In the genomic region with DNA sequence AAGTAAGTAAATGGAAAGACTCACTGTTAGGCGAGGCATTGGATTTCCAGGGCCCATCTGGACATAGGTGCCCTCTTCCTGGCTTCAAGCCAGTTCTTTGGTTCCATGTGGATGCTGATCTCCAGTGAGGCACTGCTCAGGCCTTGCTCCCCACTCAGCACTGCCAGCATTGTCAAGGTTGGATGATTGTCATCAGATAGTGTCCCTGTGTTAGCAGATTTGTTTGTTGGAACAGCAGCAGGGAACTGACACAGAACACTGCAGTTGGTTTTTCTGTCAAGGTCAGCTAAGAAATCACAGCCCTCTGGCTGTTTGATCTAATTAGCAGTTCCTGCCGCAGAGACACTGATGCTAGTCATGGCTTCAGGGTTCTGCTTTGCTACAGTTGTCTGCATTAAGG, we compare ENCODE assay signal across 23 mouse cellular contexts. TPM values are rescaled to one million over a fixed set of nuclear protein-coding genes. Genes with fewer than 3 reads are reported as not detected.
A peak's percentile ranks its signal among the peaks of the same experiment; 100 is the strongest.
DNase-seq lines count a peak whose midpoint lies in the region; ATAC-seq and TF ChIP-seq lines count a peak whose summit lies in the region.
"Had no signal": no experiment of that assay in that cellular context is flagged by ENCODE, and none has a peak within 500 bp of the region (broad histone marks: within the 10 kb centered on the region; RNA-seq: fewer than 3 reads in every experiment).

No protein-coding gene starts in this region.

- TF ChIP-seq POLR2A in cerebellum, adult 2 months (IDR thresholded peaks at IDR 0.05; ENCODE audit: borderline replicate concordance, insufficient read depth, low read length) = no peak
- no peak for TF ChIP-seq POLR2A in heart, adult 2 months (IDR thresholded peaks at IDR 0.05; ENCODE audit: insufficient read depth, low read depth, low read length)

- H3K36me3 ChIP-seq in kidney, postnatal 0 days (ENCODE audit: insufficient read depth, low read length) = peaks cover 47% of the 10 kb centered on the region
- no peaks in the 10 kb centered on the region for H3K36me3 ChIP-seq in heart, adult 2 months (ENCODE audit: control insufficient read depth, insufficient read depth, low read length)

- ATAC-seq in kidney, postnatal 0 days (replicated peaks; ENCODE audit: low FRiP score, low read depth) = 0 out of 2 replicates have a peak, but pooled peaks have one; percentile 25
- ATAC-seq: intestine, postnatal 0 days; midbrain, embryonic 15.5 days had no signal

- H3K27me3 ChIP-seq in kidney, postnatal 0 days (ENCODE audit: insufficient read depth, low read length) = no peaks in the 10 kb centered on the region
- no peaks in the 10 kb centered on the region for H3K27me3 ChIP-seq in cerebellum, adult 2 months (ENCODE audit: control insufficient read depth, insufficient read depth, low read length)
- H3K27me3 ChIP-seq in heart, adult 2 months (ENCODE audit: control insufficient read depth, insufficient read depth, low read length) = no peaks in the 10 kb centered on the region
- H3K27me3 ChIP-seq: embryonic facial prominence, embryonic 13.5 days; forebrain, embryonic 12.5 days; heart, embryonic 15.5 days; midbrain, embryonic 15.5 days; neural tube, embryonic 13.5 days had no signal

- 76% methylated on average over 2 of the region's 2 CpGs for WGBS in kidney, postnatal 0 days
- 31% methylated on average over 2 of the region's 2 CpGs for WGBS in cerebellum, adult 2 months
- 90% methylated on average over 2 of the region's 2 CpGs for WGBS in heart, adult 2 months

- no peaks in the 10 kb centered on the region for H3K4me1 ChIP-seq in kidney, postnatal 0 days (replicated peaks; ENCODE audit: insufficient read depth, low read length)
- H3K4me1 ChIP-seq in cerebellum, adult 2 months (ENCODE audit: control insufficient read depth, insufficient read depth, low read length) = no peaks in the 10 kb centered on the region; the same call in 1 of the 2 replicates
- no peaks in the 10 kb centered on the region for H3K4me1 ChIP-seq in heart, adult 2 months (ENCODE audit: control insufficient read depth, insufficient read depth, low read length)
- H3K4me1 ChIP-seq: embryonic facial prominence, embryonic 13.5 days; forebrain, embryonic 12.5 days; heart, embryonic 15.5 days; midbrain, embryonic 15.5 days; neural tube, embryonic 13.5 days had no signal

- H3K9ac ChIP-seq in kidney, postnatal 0 days (ENCODE audit: low read depth, low read length) = no peak overlapping the region
- no peak overlapping the region for H3K9ac ChIP-seq in heart, adult 2 months (ENCODE audit: low read depth, low read length)
- H3K9ac ChIP-seq: embryonic facial prominence, embryonic 13.5 days; forebrain, embryonic 12.5 days; heart, embryonic 15.5 days; midbrain, embryonic 15.5 days; neural tube, embryonic 13.5 days had no signal

- no peak for TF ChIP-seq EP300 in heart, adult 2 months (IDR thresholded peaks at IDR 0.05; ENCODE audit: insufficient read depth, low read depth, low read length)

- H3K9me3 ChIP-seq in kidney, postnatal 0 days (replicated peaks; ENCODE audit: low read length) = no peaks in the 10 kb centered on the region
- H3K9me3 ChIP-seq: embryonic facial prominence, embryonic 13.5 days; forebrain, embryonic 12.5 days; heart, embryonic 15.5 days; midbrain, embryonic 15.5 days; neural tube, embryonic 13.5 days had no signal

- intact Hi-C loops in heart, adult 2 months (cut with DNase I) = no loop called here

- no peak overlapping the region for H3K27ac ChIP-seq in kidney, postnatal 0 days
- no peak overlapping the region for H3K27ac ChIP-seq in cerebellum, adult 2 months (ENCODE audit: insufficient read depth, low read length)
- H3K27ac ChIP-seq in heart, adult 2 months = no peak overlapping the region
- H3K27ac ChIP-seq: embryonic facial prominence, embryonic 13.5 days; forebrain, embryonic 12.5 days; heart, embryonic 15.5 days; midbrain, embryonic 15.5 days; neural tube, embryonic 13.5 days had no signal

- no peak overlapping the region for H3K4me3 ChIP-seq in kidney, postnatal 0 days (replicated peaks; ENCODE audit: low read depth, low read length)
- H3K4me3 ChIP-seq in cerebellum, adult 2 months (replicated peaks; ENCODE audit: insufficient read depth, low read depth, low read length) = no peak overlapping the region
- no peak overlapping the region for H3K4me3 ChIP-seq in heart, adult 2 months
- H3K4me3 ChIP-seq: embryonic facial prominence, embryonic 13.5 days; erythroblast, embryonic 14.5 days; forebrain, embryonic 12.5 days; heart, embryonic 15.5 days; midbrain, embryonic 15.5 days; myocyte; neural tube, embryonic 13.5 days had no signal

- no peak for TF ChIP-seq CTCF in kidney, postnatal 0 days (IDR thresholded peaks at IDR 0.05; ENCODE audit: low read depth)
- no peak for TF ChIP-seq CTCF in cerebellum, adult 2 months (IDR thresholded peaks at IDR 0.05; ENCODE audit: borderline replicate concordance, insufficient read depth, low read depth, low read length)
- no peak for TF ChIP-seq CTCF in heart, adult 2 months (IDR thresholded peaks at IDR 0.05)

- no peaks in the 10 kb centered on the region for H3K79me2 ChIP-seq in heart, adult 2 months (replicated peaks; ENCODE audit: control insufficient read depth, insufficient read depth, low read length)

- H3K4me2 ChIP-seq in kidney, postnatal 0 days (ENCODE audit: low read length) = no peak overlapping the region
- H3K4me2 ChIP-seq: embryonic facial prominence, embryonic 13.5 days; forebrain, embryonic 12.5 days; heart, embryonic 15.5 days; midbrain, embryonic 15.5 days; neural tube, embryonic 13.5 days had no signal

- peak; percentile 16 to 81 for DNase-seq in adrenal gland, adult (ENCODE audit: inconsistent age in 2 of 2, low spot score in 1 of 2)
- no peak for DNase-seq in adrenal gland, postnatal 4 days (ENCODE audit: low spot score in 2 of 2)
- no peak for DNase-seq in kidney, postnatal 0 days (ENCODE audit: low spot score)
- no peak for DNase-seq in kidney, adult 11 months
- DNase-seq in adrenal gland, adult 8-10 months = peak; percentile 24
- peak; percentile 16 to 47 for DNase-seq in cerebellum, adult 2 months
- no peak for DNase-seq in spleen, adult 18-20 months
- no peak for DNase-seq in heart, adult 2 months
- DNase-seq: embryo, embryonic 11 days; gastrocnemius, postnatal 36 days; kidney, postnatal 10 days; lung, postnatal 4 days; thymus, postnatal 25 days had no signal

RNA-seq across cellular contexts. Expression of a gene that starts 26.2 kb away (rescaled TPM):
- 10 to 100 TPM; 36.3 to 37.6 TPM for total RNA-seq in adrenal gland, postnatal 4 days (2021)
- 27.3 and 29.8 TPM in 2 replicates for polyA plus RNA-seq in kidney, postnatal 0 days (2015; fragmentation: Nextera tagmentation; extraction: Ambion mirVana)
- 10 to 100 TPM; 30.8 to 35.1 (median 33.8) TPM for total RNA-seq in adrenal gland, adult 8-10 months (2022)
- polyA plus RNA-seq in cerebellum, adult 2 months (2012; rRNA removed) = 49.6 and 56.8 TPM in 2 replicates
- total RNA-seq in heart, adult 2 months (2021) = 10 to 100 TPM; 16.2 to 16.5 TPM
- 12.8 and 15.8 TPM in 2 replicates for polyA plus RNA-seq in heart, adult 2 months (2012; rRNA removed)

RNA-seq across cellular contexts. Expression of a gene that starts 26.6 kb away (rescaled TPM):
- total RNA-seq in adrenal gland, postnatal 4 days (2021) = 1 to 10 TPM; 3.0 to 3.9 TPM
- 0.08 and 0.11 TPM in 2 replicates for polyA plus RNA-seq in kidney, postnatal 0 days (2015; fragmentation: Nextera tagmentation; extraction: Ambion mirVana)
- total RNA-seq in adrenal gland, adult 8-10 months (2022) = 1 to 10 TPM; 1.8 to 2.7 (median 2.3) TPM
- 197 and 273 TPM in 2 replicates for polyA plus RNA-seq in cerebellum, adult 2 months (2012; rRNA removed)
- total RNA-seq in heart, adult 2 months (2021) = under 1 TPM in 1 of 2 experiments, not detected in 1; 0.05 TPM
- 0.06 and 0.08 TPM in 2 replicates for polyA plus RNA-seq in heart, adult 2 months (2012; rRNA removed)
- total RNA-seq: gastrocnemius, adult 18-20 months had no signal
- polyA plus RNA-seq: liver, adult 2 months had no signal

RNA-seq across cellular contexts. Expression of a gene that starts 47.5 kb away (rescaled TPM):
- total RNA-seq in adrenal gland, postnatal 4 days (2021) = 10 to 100 TPM; 55.8 to 55.9 TPM
- 82.0 and 90.8 TPM in 2 replicates for polyA plus RNA-seq in kidney, postnatal 0 days (2015; fragmentation: Nextera tagmentation; extraction: Ambion mirVana)
- total RNA-seq in adrenal gland, adult 8-10 months (2022) = 10 to 100 TPM; 32.7 to 66.5 (median 46.1) TPM
- polyA plus RNA-seq in cerebellum, adult 2 months (2012; rRNA removed) = 70.4 and 75.9 TPM in 2 replicates
- under 1 TPM; 0.50 to 0.75 TPM for total RNA-seq in heart, adult 2 months (2021)
- 1.6 and 3.6 TPM in 2 replicates for polyA plus RNA-seq in heart, adult 2 months (2012; rRNA removed)

Comparison
In these comparisons a context has a peak if more than half of its experiments do, and no peak if none do; other contexts are left out.
1. DNase-seq: peak in adrenal gland, adult (2 of 2), adrenal gland, adult 8-10 months (single experiment) and cerebellum, adult 2 months (2 of 2); none in adrenal gland, postnatal 4 days (0 of 2), kidney, postnatal 0 days (single experiment), kidney, adult 11 months (single experiment), spleen, adult 18-20 months (0 of 2) and heart, adult 2 months (0 of 2).
2. RNA of a gene that starts 47.5 kb away (total RNA-seq): 32.7 to 66.5 TPM in adrenal gland, adult 8-10 months and 55.8 to 55.9 TPM in adrenal gland, postnatal 4 days; 0.50 to 0.75 TPM in heart, adult 2 months; every median in the first group is over 10 times any median in the second.